Mouse (Mus musculus): ENCODE measurements around the gene Pak1ip1. TPM values are rescaled to one million over a fixed set of nuclear protein-coding genes. Genes with fewer than 3 reads are reported as not detected.

Gene Pak1ip1
- polyA plus RNA-seq, 1 experiment from 2014 or later = 55.7 TPM

DNA sequence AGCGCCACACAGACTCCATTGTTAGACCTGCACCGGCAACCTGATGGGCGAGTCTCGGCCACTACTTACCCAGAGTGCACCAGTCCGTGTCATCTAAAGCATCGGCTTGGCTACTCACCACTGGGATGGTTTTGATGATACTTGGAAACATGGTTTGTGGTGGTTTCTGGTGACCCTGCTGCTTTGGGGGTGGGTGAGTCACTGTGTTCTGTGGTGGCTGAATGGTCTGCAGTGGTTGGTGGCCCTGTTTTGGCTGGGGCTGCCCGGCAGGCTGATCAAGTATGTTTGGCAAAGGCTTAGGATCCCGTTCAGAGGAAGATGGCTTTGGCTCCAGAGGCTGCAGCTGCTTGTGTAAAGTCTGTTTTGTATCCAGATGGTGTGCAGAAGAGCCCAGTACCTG, 45.1 kb downstream of the Pak1ip1 start:
- ATAC-seq (ENCODE audit: insufficient number of reproducible peaks, insufficient read depth, low FRiP score, low TSS enrichment) = no peak
- WGBS = 86% methylated on average over 8 of the region's 8 CpGs
- Histone ChIP-seq H3K27me3 (no peaks in the 10 kb centered on the region), H3K9ac (no peak overlapping the region), H3K9me3 (no peaks in the 10 kb centered on the region), H3K4me1 (no peaks in the 10 kb centered on the region), H3K27ac (no peak overlapping the region), H3K36me3 (no peaks in the 10 kb centered on the region), H3K4me2 (replicated peaks) (no peak overlapping the region), H3K4me3 (no peak overlapping the region)

DNA sequence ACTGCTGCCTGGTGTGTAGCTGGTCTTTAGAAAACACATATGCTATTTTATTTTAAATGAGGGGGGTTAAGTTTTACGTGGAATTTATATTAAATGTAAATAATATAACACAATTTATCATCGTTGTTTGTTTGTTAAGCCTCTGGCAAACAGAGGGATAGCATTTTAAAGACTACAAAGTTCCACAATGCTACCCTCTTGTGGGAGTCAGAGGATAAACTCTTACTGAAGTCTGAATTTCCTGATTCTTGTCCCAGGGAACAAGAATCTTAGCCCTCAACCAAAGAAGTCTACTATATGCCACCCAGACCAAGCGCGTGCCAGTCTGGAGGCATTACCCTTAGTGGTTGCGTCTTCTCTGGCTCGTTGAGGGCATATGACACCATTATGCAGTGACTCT, 46.5 kb downstream of the Pak1ip1 start:
- Histone ChIP-seq H3K9ac (no peak overlapping the region), H3K27ac (no peak overlapping the region), H3K36me3 (no peaks in the 10 kb centered on the region), H3K27me3 (no peaks in the 10 kb centered on the region), H3K4me1 (no peaks in the 10 kb centered on the region), H3K9me3 (no peaks in the 10 kb centered on the region), H3K4me2 (replicated peaks) (no peak overlapping the region), H3K4me3 (no peak overlapping the region)
- WGBS = 87% methylated on average over 6 of the region's 6 CpGs
- no peak for ATAC-seq (ENCODE audit: insufficient number of reproducible peaks, insufficient read depth, low FRiP score, low TSS enrichment)

DNA sequence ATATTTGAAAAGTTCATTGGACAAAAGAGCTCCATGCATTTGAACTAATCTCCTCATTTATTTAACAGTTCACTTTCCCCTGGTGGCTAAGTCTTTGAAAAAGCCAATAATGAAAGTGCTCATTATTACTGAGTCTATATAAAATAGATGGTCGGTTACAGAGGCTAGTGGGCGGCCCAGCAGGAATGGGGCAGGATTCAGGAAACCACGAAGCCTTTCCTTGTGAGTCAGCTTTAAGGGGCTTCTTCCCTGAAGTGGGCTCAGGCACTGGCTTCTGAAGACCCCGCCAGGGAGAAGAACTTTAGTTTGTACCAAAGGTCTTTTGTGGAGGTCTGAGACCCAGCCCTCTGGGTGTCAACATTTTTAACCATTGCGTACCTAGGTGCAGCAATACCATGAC, 51.1 kb downstream of the Pak1ip1 start:
- 70% methylated on average over 5 of the region's 5 CpGs for WGBS
- Histone ChIP-seq H3K4me3 (no peak overlapping the region), H3K4me2 (replicated peaks) (no peak overlapping the region), H3K9me3 (no peaks in the 10 kb centered on the region), H3K4me1 (no peaks in the 10 kb centered on the region), H3K27me3 (no peaks in the 10 kb centered on the region), H3K9ac (no peak overlapping the region), H3K36me3 (no peaks in the 10 kb centered on the region), H3K27ac (no peak overlapping the region)
- ATAC-seq (ENCODE audit: insufficient number of reproducible peaks, insufficient read depth, low FRiP score, low TSS enrichment) = no peak

Other genes starting within 250 kb of the Pak1ip1 start
- 2.1 and 2.9 TPM in 2 replicates for gene Gcnt2, start 141.3 kb upstream of the Pak1ip1 start, polyA plus RNA-seq (2016; fragmentation: Nextera tagmentation; extraction: Ambion mirVana)
- gene Tmem14c, start 15.3 kb downstream of the Pak1ip1 start, polyA plus RNA-seq (2016; fragmentation: Nextera tagmentation; extraction: Ambion mirVana) = 183 and 197 TPM in 2 replicates
- gene Mak, start 78.7 kb downstream of the Pak1ip1 start, polyA plus RNA-seq (2016; fragmentation: Nextera tagmentation; extraction: Ambion mirVana) = 0.72 and 0.78 TPM in 2 replicates
- gene Gcm2, start 110.0 kb downstream of the Pak1ip1 start, polyA plus RNA-seq (2016; fragmentation: Nextera tagmentation; extraction: Ambion mirVana) = 0.08 TPM in 1 of 2 replicates, not detected in the other
- gene Sycp2l, start 113.3 kb downstream of the Pak1ip1 start, polyA plus RNA-seq (2016; fragmentation: Nextera tagmentation; extraction: Ambion mirVana) = 0.29 TPM in 1 of 2 replicates, not detected in the other
- gene Elovl2, start 219.4 kb downstream of the Pak1ip1 start, polyA plus RNA-seq (2016; fragmentation: Nextera tagmentation; extraction: Ambion mirVana) = 14.4 and 15.5 TPM in 2 replicates
- gene Smim13, start 248.8 kb downstream of the Pak1ip1 start, polyA plus RNA-seq (2016; fragmentation: Nextera tagmentation; extraction: Ambion mirVana) = 19.3 and 21.4 TPM in 2 replicates